Mouse (Mus musculus): ENCODE measurements around the gene Hist1h2ah. TPM values are rescaled to one million over a fixed set of nuclear protein-coding genes. Genes with fewer than 3 reads are reported as not detected.
A peak's percentile ranks its signal among the peaks of the same experiment; 100 is the strongest.

Hist1h2ah gene
- polyA plus RNA-seq, 1 experiment: 89.8 TPM

- peaks cover 67% of the 10 kb centered on the region for H3K4me1 ChIP-seq
- H3K36me3 ChIP-seq (replicated peaks; ENCODE audit: low read length): no peaks in the 10 kb centered on the region
- no peaks in the 10 kb centered on the region for H3K9me3 ChIP-seq
- H3K4me3 ChIP-seq (replicated peaks): peak overlapping the region; percentile 90
- TF ChIP-seq GATA1 (IDR thresholded peaks at IDR 0.05; ENCODE audit: borderline replicate concordance, low read length) (no peak), FLI1 (IDR thresholded peaks at IDR 0.05; ENCODE audit: low read length) (no peak)
- no peaks in the 10 kb centered on the region for H3K27me3 ChIP-seq (replicated peaks)
Observed at GRCm38 (mm10) chr13:22039364-22039763, 4.0 kb upstream of the Hist1h2ah start.

GRCm38 (mm10) chr13:22037415-22037814 lies 2.0 kb upstream of the Hist1h2ah start:
- H3K27me3 ChIP-seq (replicated peaks): no peaks in the 10 kb centered on the region
- H3K9me3 ChIP-seq: no peaks in the 10 kb centered on the region
- H3K36me3 ChIP-seq (replicated peaks; ENCODE audit: low read length): no peaks in the 10 kb centered on the region
- H3K4me1 ChIP-seq: peaks cover 69% of the 10 kb centered on the region
- TF ChIP-seq FLI1 (IDR thresholded peaks at IDR 0.05; ENCODE audit: low read length) (no peak), GATA1 (IDR thresholded peaks at IDR 0.05; ENCODE audit: borderline replicate concordance, low read length) (no peak)
- H3K4me3 ChIP-seq (replicated peaks): peak overlapping the region; percentile 28

DNA sequence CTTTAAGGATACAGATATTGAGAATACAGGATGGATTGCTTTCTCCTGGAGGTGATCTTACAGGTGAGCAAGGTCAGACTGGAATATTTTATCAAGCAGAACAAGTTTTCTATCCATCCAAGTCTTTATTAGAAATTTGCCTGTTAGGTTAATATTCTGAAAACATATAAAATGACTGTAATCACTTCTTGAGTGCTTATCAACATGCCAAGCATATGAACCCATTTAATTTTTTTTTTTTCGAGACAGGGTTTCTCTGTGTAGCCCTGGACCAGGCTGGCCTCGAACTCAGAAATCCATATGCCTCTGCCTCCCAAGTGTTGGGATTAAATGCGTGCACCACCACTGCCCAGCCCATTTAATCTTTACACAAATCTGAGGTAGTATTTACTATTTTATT lies 1.6 kb upstream of the Hist1h2ah start:
- peaks cover 65% of the 10 kb centered on the region for H3K4me1 ChIP-seq
- H3K27me3 ChIP-seq (replicated peaks): no peaks in the 10 kb centered on the region
- TF ChIP-seq FLI1 (IDR thresholded peaks at IDR 0.05; ENCODE audit: low read length): no peak
- no peak for TF ChIP-seq GATA1 (IDR thresholded peaks at IDR 0.05; ENCODE audit: borderline replicate concordance, low read length)
- no peaks in the 10 kb centered on the region for H3K36me3 ChIP-seq (replicated peaks; ENCODE audit: low read length)
- no peaks in the 10 kb centered on the region for H3K9me3 ChIP-seq
- peak overlapping the region; percentile 89 for H3K4me3 ChIP-seq (replicated peaks)

DNA sequence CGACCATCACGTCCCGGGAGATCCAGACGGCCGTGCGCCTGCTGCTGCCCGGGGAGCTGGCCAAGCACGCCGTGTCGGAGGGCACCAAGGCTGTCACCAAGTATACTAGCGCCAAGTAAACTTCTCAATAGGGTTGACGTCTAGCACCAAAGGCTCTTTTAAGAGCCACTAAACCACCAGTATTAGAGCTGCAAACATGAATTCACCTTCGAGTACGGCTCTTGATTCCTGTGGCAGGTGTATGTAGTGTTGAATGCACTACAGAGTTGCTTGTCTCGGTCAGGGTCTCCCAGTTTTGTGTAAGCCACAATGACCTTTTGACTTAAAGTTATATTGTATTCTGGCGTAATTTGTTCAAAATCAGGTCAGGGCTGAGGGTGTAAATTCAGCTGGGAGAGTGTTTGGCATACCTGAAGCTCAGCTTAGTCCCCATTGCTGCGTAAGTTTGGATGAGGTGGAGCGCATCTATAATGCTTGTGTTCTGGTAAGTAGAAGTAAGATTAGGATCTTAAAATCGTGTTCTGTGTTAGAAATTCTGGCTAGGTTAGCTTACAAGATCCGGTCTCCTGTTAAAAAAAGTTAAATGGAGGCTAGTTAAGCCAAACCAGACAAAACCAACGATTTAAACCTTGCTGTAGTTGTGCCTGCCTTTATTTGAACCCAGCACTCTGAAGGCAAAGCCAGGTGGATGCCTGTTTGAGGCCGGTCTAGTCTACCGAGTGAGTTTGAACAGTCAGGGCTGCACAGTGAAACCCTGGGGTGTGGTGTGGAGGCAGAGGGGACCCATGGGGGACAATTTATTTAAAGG lies 985 bp upstream of the Hist1h2ah start:
- Histone ChIP-seq H3K4me3 (replicated peaks) (peak overlapping the region; percentile 89), H3K27me3 (replicated peaks) (no peaks in the 10 kb centered on the region), H3K36me3 (replicated peaks; ENCODE audit: low read length) (no peaks in the 10 kb centered on the region), H3K9me3 (no peaks in the 10 kb centered on the region), H3K4me1 (peaks cover 64% of the 10 kb centered on the region)
- no peak for TF ChIP-seq GATA1 (IDR thresholded peaks at IDR 0.05; ENCODE audit: borderline replicate concordance, low read length)
- TF ChIP-seq FLI1 (IDR thresholded peaks at IDR 0.05; ENCODE audit: low read length): no peak

DNA sequence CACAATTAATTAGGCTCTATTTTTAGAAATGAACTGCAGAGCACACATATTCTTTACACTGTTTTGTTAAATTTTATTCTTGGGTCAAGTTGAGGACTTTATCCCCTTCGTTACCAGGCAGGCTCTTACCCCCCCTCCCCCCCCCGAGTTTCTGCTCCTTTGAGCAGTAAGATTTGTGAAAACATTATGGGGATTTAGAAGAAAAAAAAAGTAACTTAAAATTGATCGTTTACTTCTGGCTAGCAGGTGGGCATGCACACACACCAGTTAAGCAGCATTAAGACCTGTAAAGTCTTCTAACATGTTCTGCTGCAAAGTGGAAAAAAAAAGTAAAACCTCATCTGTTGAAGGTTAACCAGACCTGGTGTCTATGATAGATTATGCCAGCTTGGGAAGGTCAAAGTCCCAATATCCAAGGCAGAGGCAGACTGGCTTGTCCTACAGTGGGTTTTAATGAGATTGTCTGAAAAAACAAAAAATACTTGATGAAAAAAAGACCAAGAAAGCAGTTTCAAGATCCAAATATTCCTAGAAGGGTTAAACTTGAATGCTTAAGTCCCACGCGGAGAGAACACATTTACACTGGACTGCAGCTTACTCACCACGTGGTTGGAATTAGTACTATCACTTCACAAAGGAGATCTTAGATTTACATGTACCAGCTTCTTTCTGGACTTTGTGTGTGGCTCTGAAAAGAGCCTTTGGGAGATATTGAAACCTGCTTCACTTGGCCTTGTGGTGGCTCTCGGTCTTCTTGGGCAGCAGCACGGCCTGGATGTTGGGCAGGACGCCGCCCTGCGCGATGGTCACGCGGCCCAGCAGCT lies 713 bp downstream of the Hist1h2ah start:
- Histone ChIP-seq H3K4me3 (replicated peaks) (peak overlapping the region; percentile 87), H3K4me1 (peaks cover 60% of the 10 kb centered on the region), H3K9me3 (no peaks in the 10 kb centered on the region), H3K36me3 (replicated peaks; ENCODE audit: low read length) (no peaks in the 10 kb centered on the region), H3K27me3 (replicated peaks) (no peaks in the 10 kb centered on the region)
- no peak for TF ChIP-seq GATA1 (IDR thresholded peaks at IDR 0.05; ENCODE audit: borderline replicate concordance, low read length)
- no peak for TF ChIP-seq FLI1 (IDR thresholded peaks at IDR 0.05; ENCODE audit: low read length)

DNA sequence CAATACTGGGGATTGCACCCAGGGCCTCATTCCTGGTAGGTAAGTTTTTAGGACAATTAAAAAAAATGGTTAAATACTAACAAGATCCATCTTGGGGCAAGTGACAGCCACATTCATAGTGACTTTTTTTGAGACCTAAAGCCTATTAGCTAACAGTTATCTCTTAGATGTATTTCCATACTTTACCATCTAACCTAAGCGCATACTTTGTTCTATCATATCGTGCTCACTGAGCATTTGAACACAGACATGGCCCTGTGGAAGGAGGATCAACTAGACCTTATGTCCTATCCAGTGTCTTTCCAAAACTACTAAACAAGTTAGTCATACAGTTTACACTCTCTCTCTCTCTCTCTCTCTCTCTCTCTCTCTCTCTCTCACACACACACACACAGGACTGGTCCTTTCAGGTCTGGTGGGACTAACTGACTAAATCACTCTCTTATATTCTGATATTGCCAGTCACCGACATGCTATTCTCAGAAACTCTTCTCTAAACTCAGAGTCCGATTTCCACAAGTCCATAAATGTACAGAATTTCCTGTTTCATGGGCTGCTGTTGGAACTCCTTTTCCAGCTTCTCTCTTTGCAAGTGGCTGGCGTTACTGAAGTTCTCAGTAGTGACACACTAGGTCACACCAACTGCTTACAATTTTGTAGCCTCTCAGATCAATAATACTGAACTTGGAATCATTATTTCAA lies 1.5 kb downstream of the Hist1h2ah start:
- H3K9me3 ChIP-seq: no peaks in the 10 kb centered on the region
- TF ChIP-seq FLI1 (IDR thresholded peaks at IDR 0.05; ENCODE audit: low read length) (no peak), GATA1 (IDR thresholded peaks at IDR 0.05; ENCODE audit: borderline replicate concordance, low read length) (no peak)
- H3K4me3 ChIP-seq (replicated peaks): peak overlapping the region; percentile 18
- H3K36me3 ChIP-seq (replicated peaks; ENCODE audit: low read length): no peaks in the 10 kb centered on the region
- H3K4me1 ChIP-seq: peaks cover 65% of the 10 kb centered on the region
- H3K27me3 ChIP-seq (replicated peaks): no peaks in the 10 kb centered on the region

GRCm38 (mm10) chr13:22030493-22030892 lies 4.9 kb downstream of the Hist1h2ah start:
- Histone ChIP-seq H3K27me3 (replicated peaks) (no peaks in the 10 kb centered on the region), H3K36me3 (replicated peaks; ENCODE audit: low read length) (no peaks in the 10 kb centered on the region), H3K4me3 (replicated peaks) (no peak overlapping the region), H3K4me1 (peaks cover 57% of the 10 kb centered on the region), H3K9me3 (no peaks in the 10 kb centered on the region)
- no peak for TF ChIP-seq GATA1 (IDR thresholded peaks at IDR 0.05; ENCODE audit: borderline replicate concordance, low read length)
- TF ChIP-seq FLI1 (IDR thresholded peaks at IDR 0.05; ENCODE audit: low read length): no peak

GRCm38 (mm10) chr13:22029928-22030327 lies 5.4 kb downstream of the Hist1h2ah start:
- TF ChIP-seq GATA1 (IDR thresholded peaks at IDR 0.05; ENCODE audit: borderline replicate concordance, low read length) (no peak), FLI1 (IDR thresholded peaks at IDR 0.05; ENCODE audit: low read length) (no peak)
- no peaks in the 10 kb centered on the region for H3K36me3 ChIP-seq (replicated peaks; ENCODE audit: low read length)
- no peaks in the 10 kb centered on the region for H3K27me3 ChIP-seq (replicated peaks)
- H3K4me3 ChIP-seq (replicated peaks): no peak overlapping the region
- peaks cover 56% of the 10 kb centered on the region for H3K4me1 ChIP-seq
- no peaks in the 10 kb centered on the region for H3K9me3 ChIP-seq

DNA sequence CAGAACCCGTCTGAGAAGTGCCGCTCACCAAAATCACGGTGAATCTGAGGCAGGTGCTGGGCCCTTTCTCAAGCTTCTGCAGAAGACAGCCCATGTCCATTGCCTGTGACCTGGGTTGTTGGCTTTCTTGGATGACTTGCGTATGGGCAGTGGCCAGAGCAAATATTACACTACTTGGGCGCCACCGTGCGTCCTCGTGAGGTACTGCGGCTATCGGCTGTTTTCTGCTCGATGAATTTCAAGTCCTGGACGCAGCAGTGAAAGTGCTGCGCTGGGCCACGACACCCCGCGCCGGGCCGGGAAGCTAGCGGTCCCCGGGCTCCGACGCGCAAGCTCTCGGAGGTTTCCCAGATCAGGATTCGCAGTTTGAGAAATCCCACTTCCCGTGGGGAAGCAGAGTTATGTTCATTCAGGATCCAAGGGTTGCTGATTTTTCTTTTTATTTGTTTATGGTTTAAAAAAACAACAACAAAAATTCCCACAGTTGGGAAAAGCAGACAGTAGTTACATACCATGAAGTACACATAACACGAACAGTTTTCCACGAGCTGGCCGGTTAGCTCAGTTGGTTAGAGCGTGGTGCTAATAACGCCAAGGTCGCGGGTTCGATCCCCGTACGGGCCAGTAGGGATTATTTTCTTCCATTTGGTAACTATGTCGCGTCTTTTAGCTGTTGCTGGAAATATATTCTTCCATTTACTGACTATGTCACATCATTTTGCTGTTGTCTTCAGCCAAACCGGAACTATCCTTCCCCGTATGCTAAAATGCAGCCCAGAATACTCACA lies 6.5 kb downstream of the Hist1h2ah start:
- Histone ChIP-seq H3K27me3 (replicated peaks) (no peaks in the 10 kb centered on the region), H3K4me3 (replicated peaks) (peak overlapping the region; percentile 90), H3K4me1 (peaks cover 51% of the 10 kb centered on the region), H3K9me3 (no peaks in the 10 kb centered on the region), H3K36me3 (replicated peaks; ENCODE audit: low read length) (no peaks in the 10 kb centered on the region)
- TF ChIP-seq GATA1 (IDR thresholded peaks at IDR 0.05; ENCODE audit: borderline replicate concordance, low read length) (no peak), FLI1 (IDR thresholded peaks at IDR 0.05; ENCODE audit: low read length) (no peak)

Data from megakaryocyte, embryonic 14.5 days (primary cell).